Mouse (Mus musculus) CH12.LX (cell line): ENCODE data around the gene Socs7.

Experiments used
- CTCF ChIP-seq, 2 experiments: IDR thresholded peaks in 1 of 2; conservative IDR thresholded peaks in 1 of 2; 2 replicates each; pipeline ENCODE4 v1.5.1; 2011 to 2012; ENCODE audit warnings: low read depth in 2 of 2, low read length in 2 of 2, improper control_type of control experiment in 1 of 2, inconsistent platforms in 1 of 2, mild to moderate bottlenecking in 1 of 2, moderate library complexity in 1 of 2
- E2F4 ChIP-seq: IDR thresholded peaks from 2 replicates; pipeline ENCODE4 v1.6.1; 2011; ENCODE audit warnings: low read depth, low read length, improper control_type of control experiment; ENCODE audit not compliant: insufficient replicate concordance
- EP300 ChIP-seq: IDR thresholded peaks from 2 replicates; pipeline ENCODE4 v1.6.1; 2011; ENCODE audit warnings: low read length, improper control_type of control experiment
- GABPA ChIP-seq: IDR thresholded peaks from 2 replicates; pipeline ENCODE4 v1.6.1; 2012; ENCODE audit warnings: low read depth, low read length, improper control_type of control experiment, inconsistent platforms; ENCODE audit not compliant: insufficient replicate concordance
- POLR2A ChIP-seq: IDR thresholded peaks from 2 replicates; pipeline ENCODE4 v1.6.1; 2011; ENCODE audit warnings: low read depth, mild to moderate bottlenecking, improper control_type of control experiment, low read length
- RAD21 ChIP-seq: IDR thresholded peaks from 2 replicates; pipeline ENCODE4 v1.6.1; 2011; ENCODE audit warnings: low read depth, mild to moderate bottlenecking, low read length, improper control_type of control experiment, moderate library complexity

DNA sequence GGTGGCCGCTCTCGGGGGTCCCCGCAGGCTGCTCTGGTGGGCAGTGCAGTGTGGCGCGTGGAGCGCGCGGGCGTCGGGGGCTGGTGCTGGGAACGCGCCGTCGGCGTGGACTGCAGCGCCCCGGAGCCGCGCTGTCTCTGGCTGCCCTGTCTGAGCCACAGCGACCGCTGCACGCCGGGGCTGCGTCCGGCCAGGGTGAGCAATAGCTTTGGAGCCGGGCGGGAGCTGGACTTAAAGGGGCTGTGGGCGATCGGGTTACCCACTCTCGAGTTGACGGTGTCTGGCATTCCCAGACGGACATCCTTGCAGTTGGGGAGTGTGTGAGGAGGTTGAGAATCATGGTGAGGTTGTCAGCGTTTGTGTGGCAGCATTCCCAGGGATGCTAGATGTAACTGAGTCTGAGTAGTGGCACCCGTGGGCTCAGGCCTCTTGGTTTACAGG, 78.1 kb downstream of the Socs7 start:
- TF ChIP-seq E2F4 (no peak), CTCF (conservative IDR thresholded peaks at IDR 0.05 in 1 of 2, IDR thresholded peaks at IDR 0.05 in 1 of 2; ENCODE audit: low read depth in 2 of 2, low read length in 2 of 2) (no peak), POLR2A (no peak), RAD21 (no peak), GABPA (no peak), EP300 (no peak)
